Mouse (Mus musculus) adrenal gland, adult 8-10 months (tissue): ENCODE measurements around the gene Prr3. TPM values are rescaled to one million over a fixed set of nuclear protein-coding genes. Genes with fewer than 3 reads are reported as not detected.
"Not testable (repeated sequence)": the region's sequence is repeated elsewhere in the genome, so short reads cannot be mapped to it uniquely, and the experiment has no call there.

Experiments used
- DNase-seq: peaks from one replicate; pipeline ENCODE4 v3.0.0; 2022
- total RNA-seq, 4 experiments: library from RNA; stranded (reverse); gene quantifications; 2 replicates each; pipeline ENCODE4 v1.2.4; 2022

The Prr3 gene
- total RNA-seq = 10 to 100 TPM; 19.0 to 38.5 (median 27.2) TPM

- peak; percentile 92 for DNase-seq
Observed at GRCm38 (mm10) chr17:35979401-35980362, at the start of gene Prr3, which contains the start of gene Gnl1. Gene Prr3, minus strand, starts transcription at chr17:35980236. Gene Gnl1, plus strand, starts transcription at chr17:35979851.

DNA sequence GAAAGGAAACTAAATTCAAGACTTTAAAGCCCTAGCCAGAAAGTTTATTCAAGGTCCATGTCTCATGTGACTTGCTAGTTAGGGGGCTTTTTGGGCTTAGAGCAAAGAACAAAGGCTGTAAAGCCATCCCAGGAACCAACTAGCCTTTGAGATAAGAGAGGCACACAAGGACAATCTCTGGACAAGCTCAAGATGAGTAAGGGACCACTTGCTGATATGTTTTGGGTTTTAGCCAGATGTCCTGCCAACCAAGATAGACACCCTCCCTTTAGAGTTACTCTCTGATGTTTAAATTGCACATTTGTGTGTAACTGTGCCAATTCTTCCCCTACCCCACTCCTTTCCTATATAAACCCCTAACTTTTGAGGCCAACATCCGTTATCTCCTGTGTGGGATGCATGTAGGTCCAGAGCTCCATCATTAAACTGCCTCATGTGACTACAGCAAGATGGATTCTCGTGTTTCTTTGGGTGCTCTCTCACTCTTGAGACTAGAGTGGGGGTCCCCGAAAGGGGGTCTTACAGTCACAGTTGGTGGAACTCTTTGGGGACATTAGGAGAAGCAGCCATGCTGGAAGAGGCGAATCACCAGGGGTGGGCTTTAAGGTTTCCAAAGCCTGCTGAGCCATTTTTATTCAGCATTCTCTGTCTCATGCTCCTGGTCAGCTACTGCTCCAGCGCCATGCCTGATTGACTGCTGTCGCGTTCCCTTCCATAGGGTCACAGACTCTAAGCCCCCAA is 49.0 kb upstream of the Prr3 start:
- DNase-seq = no peak

- no peak for DNase-seq
Observed at GRCm38 (mm10) chr17:36027663-36028062, 47.6 kb upstream of the Prr3 start.

DNA sequence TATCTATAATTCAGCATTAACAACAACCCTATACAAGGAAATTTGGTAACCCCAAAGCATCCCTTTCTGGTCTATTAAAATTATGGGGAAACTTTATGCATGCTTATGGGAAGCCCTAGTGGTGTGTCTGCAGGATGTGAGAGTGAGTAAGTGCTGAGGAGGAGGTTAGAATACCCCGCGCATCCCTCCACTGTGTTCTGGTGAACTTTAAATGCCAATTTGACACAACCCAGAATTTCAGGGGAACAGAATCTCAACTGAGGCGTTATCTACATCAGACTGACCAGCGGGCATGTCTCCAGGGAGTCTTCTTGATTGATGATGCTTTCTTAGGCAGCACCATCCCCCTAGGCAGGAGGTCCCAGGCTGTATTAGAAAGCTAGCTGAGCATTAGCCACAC is 45.9 kb upstream of the Prr3 start:
- no peak for DNase-seq

DNA sequence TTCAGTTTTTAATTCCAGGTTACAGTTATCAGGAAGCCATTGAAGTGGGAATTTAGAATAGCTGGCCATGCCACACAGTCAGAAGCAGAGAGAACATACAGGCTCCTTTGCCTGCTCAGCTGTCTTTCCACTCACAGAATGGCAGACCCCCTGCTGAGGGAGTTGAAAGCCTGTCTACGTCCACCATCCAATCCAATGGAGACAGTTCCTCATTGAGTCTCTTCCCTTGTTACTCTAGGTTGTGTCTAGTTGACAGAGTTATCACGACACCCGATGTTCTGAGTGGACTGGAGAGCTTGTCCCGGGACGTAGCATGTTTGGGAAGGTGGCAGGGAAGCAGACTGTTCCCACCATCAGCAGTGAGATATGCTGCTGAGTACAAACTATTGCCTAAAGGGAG is 45.2 kb upstream of the Prr3 start:
- no peak for DNase-seq

GRCm38 (mm10) chr17:36023710-36024654 is 43.9 kb upstream of the Prr3 start:
- DNase-seq = no peak

DNA sequence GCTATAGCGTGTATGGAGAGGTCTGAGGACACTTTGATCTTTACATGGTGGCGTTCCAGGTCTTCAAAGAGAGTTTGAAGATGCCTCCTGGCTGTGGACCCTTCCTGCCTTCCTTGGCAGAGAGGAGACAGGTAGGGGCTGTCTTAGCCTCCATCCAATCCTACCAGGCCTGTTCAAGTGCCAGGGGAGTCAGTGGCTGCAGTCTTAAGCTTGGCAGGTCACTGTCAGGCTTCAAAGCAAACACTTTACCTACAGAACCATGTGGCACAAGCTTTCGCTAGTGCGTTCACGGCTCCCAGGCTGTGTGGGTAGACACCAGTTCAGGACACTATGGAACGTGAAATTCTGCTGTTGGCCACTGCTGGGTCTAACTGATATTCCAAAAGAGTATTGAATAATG is 42.9 kb upstream of the Prr3 start:
- no peak for DNase-seq

- no peak for DNase-seq
Observed at GRCm38 (mm10) chr17:36022098-36022497, 42.1 kb upstream of the Prr3 start.

DNA sequence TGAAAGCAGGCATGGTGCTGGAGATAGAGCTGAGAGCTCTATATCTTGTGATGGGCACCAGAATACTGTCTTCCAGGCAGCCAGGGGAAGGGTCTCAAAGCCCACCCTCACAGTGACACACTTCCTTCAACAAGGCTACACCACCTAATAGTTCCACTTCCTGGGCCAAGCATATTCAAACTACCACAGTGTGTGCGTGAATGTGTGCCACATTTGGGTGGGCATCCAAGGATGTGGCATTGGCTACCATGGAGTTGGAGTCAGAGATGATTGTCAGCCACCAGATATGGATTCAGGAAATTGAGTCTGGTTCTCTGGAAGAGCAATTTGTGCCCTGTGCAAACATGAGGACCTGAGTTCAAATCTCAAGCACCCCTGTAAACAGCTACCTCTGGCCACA is 41.3 kb upstream of the Prr3 start:
- DNase-seq = no peak

GRCm38 (mm10) chr17:36020191-36021073 is 40.4 kb upstream of the Prr3 start, which contains the start of gene H2-T24:
Gene H2-T24, minus strand, starts transcription at chr17:36020560.
- DNase-seq = peak; percentile 64

DNA sequence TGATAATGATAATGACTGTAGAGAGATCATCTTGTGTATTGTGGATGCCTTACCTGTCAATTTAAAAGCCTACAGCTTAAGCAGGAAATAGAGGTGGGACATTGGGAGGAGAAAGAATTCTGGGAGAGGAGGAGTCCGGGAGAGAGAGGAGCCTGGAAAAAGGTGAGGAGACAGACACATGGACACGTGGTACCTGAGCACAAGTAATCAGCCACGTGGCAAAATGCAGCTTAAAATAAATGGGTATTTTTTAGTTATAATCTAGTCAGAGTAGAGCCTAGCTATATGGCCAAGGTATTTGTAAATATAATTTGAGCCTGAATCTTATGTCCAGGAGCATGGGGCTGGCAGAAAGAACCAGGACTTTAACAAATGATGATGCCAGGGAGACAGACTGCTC is 39.5 kb upstream of the Prr3 start:
- no peak for DNase-seq

GRCm38 (mm10) chr17:36018979-36019378 is 38.9 kb upstream of the Prr3 start:
- DNase-seq = no peak

DNA sequence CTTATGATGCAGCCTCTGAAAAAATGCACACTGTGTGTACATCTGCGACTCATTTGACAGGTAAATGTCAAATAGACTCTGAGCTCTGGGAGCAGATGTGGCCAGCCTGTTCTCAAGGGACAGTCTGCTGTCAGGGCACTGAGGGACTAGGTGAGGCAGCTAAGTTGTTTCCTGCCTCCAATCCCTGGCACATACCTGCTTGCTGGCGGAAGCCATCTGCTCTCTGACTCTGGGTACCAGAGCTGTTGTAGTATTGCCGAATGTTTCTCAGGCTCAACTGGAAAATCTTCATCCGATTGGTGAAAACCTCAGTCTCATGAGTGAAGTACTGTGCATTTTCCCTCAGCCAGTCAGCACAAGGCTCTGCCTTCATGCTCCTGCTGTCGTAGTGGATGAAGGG is 37.0 kb upstream of the Prr3 start:
- DNase-seq = no peak

DNA sequence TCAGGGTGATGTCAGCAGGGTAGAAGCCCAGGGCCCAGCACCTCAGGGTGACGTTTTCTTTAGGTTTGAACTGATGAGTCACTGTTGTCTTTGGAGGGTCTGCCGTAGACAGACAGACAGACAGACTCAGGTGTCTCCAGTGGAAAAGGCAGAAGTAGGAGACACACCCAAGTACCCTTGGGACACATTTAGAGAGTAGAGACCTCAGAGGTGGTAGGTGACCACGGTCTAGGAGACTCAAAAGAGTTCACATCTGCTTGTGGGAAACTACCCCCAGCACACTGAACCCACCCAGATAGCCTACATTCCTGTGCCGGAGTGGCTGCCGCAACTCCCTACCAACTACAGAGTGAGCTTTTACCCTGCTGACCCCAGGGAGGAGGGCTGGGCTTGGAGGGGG is 34.9 kb upstream of the Prr3 start:
- DNase-seq = no peak

- not testable (repeated sequence) for DNase-seq
Observed at GRCm38 (mm10) chr17:36004409-36004808, 24.4 kb upstream of the Prr3 start.

- no peak for DNase-seq
Observed at GRCm38 (mm10) chr17:36003331-36003730, 23.3 kb upstream of the Prr3 start.

GRCm38 (mm10) chr17:36001966-36002365 is 21.9 kb upstream of the Prr3 start:
- DNase-seq = no peak

DNA sequence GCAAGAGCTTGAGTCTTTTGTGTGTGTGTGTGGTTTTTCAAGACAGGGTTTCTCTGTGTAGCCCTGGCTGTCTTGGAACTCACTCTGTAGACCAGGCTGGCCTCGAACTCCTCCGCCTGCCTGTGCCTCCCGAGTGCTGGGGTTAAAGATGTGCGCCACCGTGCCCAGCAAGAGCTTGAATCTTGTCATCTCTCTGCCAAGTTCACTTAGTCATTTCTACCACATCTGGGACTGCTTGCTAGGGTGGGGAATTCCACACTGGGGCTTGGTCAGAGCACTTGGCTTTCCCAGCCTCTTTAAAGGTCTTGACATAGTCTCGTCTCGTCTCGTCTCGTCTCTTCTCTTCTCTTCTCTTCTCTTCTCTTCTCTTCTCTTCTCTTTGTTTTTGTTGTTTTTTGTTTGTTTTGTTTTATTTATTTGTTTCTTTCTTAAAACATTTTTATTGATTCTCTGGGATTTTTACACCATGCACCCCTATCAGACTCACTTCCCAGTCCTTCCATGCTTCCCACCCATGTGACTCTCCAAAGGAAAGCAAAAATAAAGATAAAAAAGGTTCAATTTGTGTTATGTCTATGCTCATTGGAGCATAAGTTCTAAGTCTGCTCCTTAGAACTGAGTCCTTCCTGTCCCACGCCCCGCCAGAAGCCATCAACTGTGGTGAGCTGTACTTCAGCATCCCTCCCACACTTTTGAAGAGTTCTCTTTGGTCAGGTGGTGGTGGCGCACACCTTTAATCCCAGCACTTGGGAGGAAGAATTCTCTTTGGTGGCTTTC is 21.3 kb upstream of the Prr3 start:
- no peak for DNase-seq

- DNase-seq = no peak
Observed at GRCm38 (mm10) chr17:36000349-36000748, 20.3 kb upstream of the Prr3 start.

DNA sequence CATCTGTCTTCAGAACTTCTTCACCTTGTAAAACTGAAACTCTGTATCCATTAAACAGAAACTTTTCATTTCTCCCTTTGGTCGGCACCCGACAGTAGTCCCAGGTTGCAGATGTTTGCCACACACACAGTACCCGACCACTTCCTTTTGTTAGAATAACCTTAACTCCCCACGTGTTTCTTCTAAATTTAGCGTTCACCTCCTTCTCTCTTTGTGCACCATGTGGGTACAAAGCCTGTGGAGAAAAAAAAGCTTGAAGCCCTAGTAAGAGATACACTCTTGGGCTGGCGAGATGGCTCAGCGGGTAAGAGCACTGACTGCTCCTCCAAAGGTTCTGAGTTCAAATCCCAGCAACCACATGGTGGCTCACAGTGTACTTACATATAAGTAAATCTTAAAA is 19.3 kb upstream of the Prr3 start:
- DNase-seq = no peak
